Mouse (Mus musculus) lung, adult 2 months (tissue): ENCODE data around the gene Ptprg.

Experiments
- CTCF ChIP-seq: fragments of 200-500 bp; IDR thresholded peaks from 2 replicates; pipeline ENCODE4 v1.5.1; 2011; ENCODE audit warnings: mild to moderate bottlenecking, low read length, control low read depth; ENCODE audit not compliant: insufficient read depth
- POLR2A ChIP-seq: fragments of 200-500 bp; IDR thresholded peaks from 2 replicates; pipeline ENCODE4 v1.6.1; 2011; ENCODE audit warnings: low read depth, mild to moderate bottlenecking, control low read depth, low read length, borderline replicate concordance; ENCODE audit errors: extremely low read depth

DNA sequence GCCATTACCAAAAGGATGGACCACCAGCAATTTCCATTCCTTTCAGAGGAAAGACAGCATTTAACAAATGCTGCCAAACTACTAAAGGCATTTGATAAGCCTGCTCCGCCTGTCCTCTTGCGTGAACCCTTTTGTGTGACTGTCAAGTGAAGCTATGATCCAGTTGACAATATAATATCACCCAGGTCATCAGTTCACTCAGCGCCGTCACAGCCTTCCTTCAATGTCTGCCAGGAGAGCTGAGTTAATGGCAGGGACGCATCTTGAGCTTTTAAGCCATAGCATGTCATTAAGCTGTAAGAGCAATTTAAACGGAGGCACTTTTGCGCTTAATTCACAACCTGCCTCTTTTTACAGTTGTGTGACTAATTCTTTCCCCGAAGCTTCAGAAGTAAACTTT, 565.9 kb downstream of the Ptprg start:
- TF ChIP-seq POLR2A: no peak
- TF ChIP-seq CTCF: no peak
